Mouse (Mus musculus) kidney, adult 2 months (tissue): ENCODE measurements around the gene Clint1. TPM values are rescaled to one million over a fixed set of nuclear protein-coding genes. Genes with fewer than 3 reads are reported as not detected.

ENCODE experiments used
- DNase-seq: peaks from one replicate; pipeline ENCODE4 v3.0.0; 2021
- H3K27ac ChIP-seq: fragments of 200-500 bp; 2 replicates; pipeline ENCODE4 v1.5.1; 2012; ENCODE audit warnings: low read depth, low read length, control low read depth, inconsistent platforms; ENCODE audit not compliant: insufficient read depth
- H3K27me3 ChIP-seq: fragments of 200-500 bp; replicated peaks from 2 replicates; pipeline ENCODE4 v1.6.1; 2012; ENCODE audit warnings: mild to moderate bottlenecking, moderate library complexity, low read length, inconsistent platforms; ENCODE audit not compliant: control insufficient read depth, insufficient read depth
- H3K36me3 ChIP-seq: fragments of 200-500 bp; 2 replicates; pipeline ENCODE4 v1.6.1; 2012; ENCODE audit warnings: mild to moderate bottlenecking, moderate library complexity, low read length, inconsistent platforms; ENCODE audit not compliant: control insufficient read depth, insufficient read depth
- H3K4me1 ChIP-seq: fragments of 200-500 bp; 2 replicates; pipeline ENCODE4 v1.6.1; 2011; ENCODE audit warnings: low read length; ENCODE audit not compliant: control insufficient read depth, insufficient read depth
- H3K4me3 ChIP-seq: fragments of 200-500 bp; 2 replicates; pipeline ENCODE4 v1.5.1; 2011; ENCODE audit warnings: mild to moderate bottlenecking, low read depth, low read length, control low read depth; ENCODE audit not compliant: insufficient read depth
- CTCF ChIP-seq: fragments of 200-500 bp; conservative IDR thresholded peaks from 2 replicates; pipeline ENCODE4 v1.5.1; 2011; ENCODE audit warnings: low read depth, mild to moderate bottlenecking, control low read depth, low read length, moderate library complexity, mixed read lengths; ENCODE audit not compliant: insufficient read depth, insufficient read length
- POLR2A ChIP-seq: fragments of 200-500 bp; IDR thresholded peaks from one replicate; pipeline ENCODE4 v1.6.1; 2011; ENCODE audit warnings: low read depth, low read length, control low read depth
- WGBS: fragments of 180-500 bp; shearing (Covaris S2); methylation state at CpG from one replicate; pipeline ENCODE4 v1.1.7; 2018; 5-methylcytosine and 5-hydroxymethylcytosine counted together
- polyA plus RNA-seq: library from polyadenylated mRNA; depleted of rRNA; stranded (reverse); fragments of >200 nt; gene quantifications from 2 replicates; pipeline ENCODE4 v1.2.3, GENCODE M21; 2012

Gene Clint1
- polyA plus RNA-seq, 1 experiment, result 63.0 TPM

GRCm38 (mm10) chr11:45881683-45882068 lies 29.8 kb downstream of the Clint1 start:
- Histone ChIP-seq H3K4me1 (peaks cover 23% of the 10 kb centered on the region), H3K27ac (no peak overlapping the region), H3K36me3 (peaks cover 6% of the 10 kb centered on the region), H3K27me3 (no peaks in the 10 kb centered on the region), H3K4me3 (no peak overlapping the region)
- DNase-seq, result no peak
- WGBS, result 19% methylated on average over 5 of the region's 5 CpGs
- TF ChIP-seq POLR2A (no peak), CTCF (no peak)

GRCm38 (mm10) chr11:45883270-45883931 lies 31.6 kb downstream of the Clint1 start:
- DNase-seq, result peak; percentile 47
- WGBS, result 25% methylated on average over 8 of the region's 8 CpGs

GRCm38 (mm10) chr11:45884029-45884428 lies 32.2 kb downstream of the Clint1 start:
- no peak overlapping the region for H3K27ac ChIP-seq
- no peaks in the 10 kb centered on the region for H3K27me3 ChIP-seq
- peaks cover 18% of the 10 kb centered on the region for H3K4me1 ChIP-seq
- WGBS, result 21% methylated on average over 4 of the region's 4 CpGs
- DNase-seq, result peak; percentile 47
- TF ChIP-seq POLR2A (no peak), CTCF (peak; percentile 35; the same call in 1 of the 2 replicates)
- H3K36me3 ChIP-seq, result peaks cover 7% of the 10 kb centered on the region
- H3K4me3 ChIP-seq, result no peak overlapping the region

More at GRCm38 (mm10) chr11:45883270-45883931, 31.6 kb downstream of the Clint1 start:
- H3K27ac ChIP-seq, result no peak overlapping the region
- no peaks in the 10 kb centered on the region for H3K27me3 ChIP-seq
- H3K36me3 ChIP-seq, result peaks cover 7% of the 10 kb centered on the region
- no peak overlapping the region for H3K4me3 ChIP-seq
- TF ChIP-seq CTCF, result no peak
- TF ChIP-seq POLR2A, result no peak
- peaks cover 18% of the 10 kb centered on the region for H3K4me1 ChIP-seq

- no peak for DNase-seq
- no peak overlapping the region for H3K4me3 ChIP-seq
- H3K27me3 ChIP-seq, result no peaks in the 10 kb centered on the region
- peaks cover 8% of the 10 kb centered on the region for H3K36me3 ChIP-seq
- 87% methylated on average over 5 of the region's 5 CpGs for WGBS
- TF ChIP-seq POLR2A (no peak), CTCF (no peak)
- peaks cover 16% of the 10 kb centered on the region for H3K4me1 ChIP-seq
- H3K27ac ChIP-seq, result no peak overlapping the region
Measured at GRCm38 (mm10) chr11:45885606-45886230, 33.9 kb downstream of the Clint1 start.

- H3K4me1 ChIP-seq, result peaks cover 12% of the 10 kb centered on the region
- no peak for TF ChIP-seq CTCF
- no peak for TF ChIP-seq POLR2A
- no peak for DNase-seq
- no peaks in the 10 kb centered on the region for H3K27me3 ChIP-seq
- peaks cover 10% of the 10 kb centered on the region for H3K36me3 ChIP-seq
- WGBS, result 83% methylated on average over 5 of the region's 5 CpGs
- H3K27ac ChIP-seq, result no peak overlapping the region
- no peak overlapping the region for H3K4me3 ChIP-seq
Measured at GRCm38 (mm10) chr11:45886596-45886995, 34.7 kb downstream of the Clint1 start.

- Histone ChIP-seq H3K4me3 (no peak overlapping the region), H3K27me3 (no peaks in the 10 kb centered on the region), H3K36me3 (peaks cover 14% of the 10 kb centered on the region), H3K4me1 (peaks cover 4% of the 10 kb centered on the region), H3K27ac (no peak overlapping the region)
- 78% methylated on average over 9 of the region's 9 CpGs for WGBS
- DNase-seq, result no peak
- no peak for TF ChIP-seq CTCF
- no peak for TF ChIP-seq POLR2A
Measured at GRCm38 (mm10) chr11:45888471-45889030, 36.7 kb downstream of the Clint1 start.

- Histone ChIP-seq H3K27me3 (no peaks in the 10 kb centered on the region), H3K36me3 (peaks cover 10% of the 10 kb centered on the region), H3K4me3 (no peak overlapping the region), H3K4me1 (no peaks in the 10 kb centered on the region), H3K27ac (no peak overlapping the region)
- DNase-seq, result no peak
- TF ChIP-seq CTCF, result no peak
- no peak for TF ChIP-seq POLR2A
- WGBS, result 89% methylated on average over 3 of the region's 3 CpGs
Measured at GRCm38 (mm10) chr11:45889981-45890380, 38.1 kb downstream of the Clint1 start.
